Mouse (Mus musculus): ENCODE results near the gene Rbfox3. TPM values are rescaled to one million over a fixed set of nuclear protein-coding genes. Genes with fewer than 3 reads are reported as not detected.

Gene Rbfox3
- total and polyA plus RNA-seq, 3 experiments, result not detected

DNA sequence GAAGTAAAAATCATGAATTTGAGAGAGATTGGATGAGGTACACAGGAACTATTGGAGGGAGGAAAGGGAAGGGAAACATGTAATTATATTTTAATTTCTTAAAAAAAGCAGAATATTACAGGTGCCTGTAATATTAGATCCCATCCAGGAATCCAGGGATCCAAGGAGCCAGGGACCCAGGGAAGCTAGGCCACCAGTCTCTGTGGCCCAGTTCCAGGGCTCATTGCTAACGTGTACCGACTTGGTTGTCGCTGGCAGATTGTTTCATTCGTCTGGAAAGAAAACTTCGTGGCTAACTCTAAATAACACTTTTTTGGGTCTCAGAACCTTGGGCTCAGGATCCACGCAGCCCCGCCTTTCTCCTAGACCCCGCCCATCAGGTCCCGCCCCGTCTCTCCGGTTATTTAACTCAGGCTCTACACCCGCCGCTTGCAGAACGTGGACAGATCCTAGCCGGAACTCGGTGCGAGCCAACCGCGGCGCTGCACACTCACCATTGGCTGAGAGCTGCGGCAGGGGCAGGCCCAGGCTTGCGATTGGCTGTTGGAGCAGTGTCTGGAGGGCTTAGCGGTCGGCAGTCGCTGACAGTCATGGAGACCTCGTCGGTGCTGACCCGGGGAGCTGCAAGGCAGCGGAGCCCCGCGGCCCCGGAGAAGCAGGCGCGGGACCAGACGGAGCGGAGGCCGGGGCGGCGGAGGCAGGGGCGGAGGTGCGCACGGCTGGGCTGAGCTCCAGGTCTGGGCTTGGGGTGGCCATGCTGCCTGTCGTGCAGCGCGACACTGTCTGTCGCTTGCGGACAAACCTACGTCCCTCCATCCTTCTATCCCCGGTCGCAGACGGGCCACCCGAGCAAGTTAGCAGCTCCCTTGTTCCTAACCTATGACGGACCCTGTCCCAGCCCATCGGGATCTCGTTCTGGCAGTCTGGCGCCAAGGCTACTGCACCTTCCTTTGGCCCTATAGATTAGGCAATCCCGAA is 434.7 kb downstream of the Rbfox3 start, which contains the start of gene Engase (continued):
- TF ChIP-seq HCFC1 (IDR thresholded peaks at IDR 0.05; ENCODE audit: low read depth, low read length) (peak; percentile 68), POLR2AphosphoS2 (IDR thresholded peaks at IDR 0.05; ENCODE audit: low read depth, low read length) (peak; percentile 48; the same call in 1 of the 2 replicates), ZNF384 (IDR thresholded peaks at IDR 0.05; ENCODE audit: low read depth, low read length) (no peak), TBP (conservative IDR thresholded peaks at IDR 0.05; ENCODE audit: low read depth, low read length) (peak; percentile 70; the same call in 1 of the 2 replicates), RAD21 (IDR thresholded peaks at IDR 0.05; ENCODE audit: low read depth, low read length) (no peak), MYC (IDR thresholded peaks at IDR 0.05; ENCODE audit: low read depth, low read length) (peak; percentile 57; the same call in 1 of the 2 replicates), MEF2A (IDR thresholded peaks at IDR 0.05; ENCODE audit: borderline replicate concordance, low read depth, low read length) (no peak; the same call in 1 of the 2 replicates), ZMIZ1 (IDR thresholded peaks at IDR 0.05; ENCODE audit: low read depth, low read length) (peak; percentile 84), RCOR1 (conservative IDR thresholded peaks at IDR 0.05; ENCODE audit: low read depth, low read length) (no peak), CHD1 (IDR thresholded peaks at IDR 0.05; ENCODE audit: low read depth, low read length) (peak; percentile 58; the same call in 1 of the 2 replicates), EP300 (IDR thresholded peaks at IDR 0.05; ENCODE audit: low read length) (no peak), E2F4 (IDR thresholded peaks at IDR 0.05; ENCODE audit: insufficient replicate concordance, low read depth, low read length) (no peak), CTCF (conservative IDR thresholded peaks at IDR 0.05 in 1 of 2, IDR thresholded peaks at IDR 0.05 in 1 of 2; ENCODE audit: low read depth in 2 of 2, low read length in 2 of 2) (no peak), ELF1 (IDR thresholded peaks at IDR 0.05; ENCODE audit: low read depth, low read length) (peak; percentile 91), PAX5 (IDR thresholded peaks at IDR 0.05; ENCODE audit: low read length) (no peak), IRF4 (IDR thresholded peaks at IDR 0.05; ENCODE audit: low read depth, low read length) (peak; percentile 51; the same call in 1 of the 2 replicates)

DNA sequence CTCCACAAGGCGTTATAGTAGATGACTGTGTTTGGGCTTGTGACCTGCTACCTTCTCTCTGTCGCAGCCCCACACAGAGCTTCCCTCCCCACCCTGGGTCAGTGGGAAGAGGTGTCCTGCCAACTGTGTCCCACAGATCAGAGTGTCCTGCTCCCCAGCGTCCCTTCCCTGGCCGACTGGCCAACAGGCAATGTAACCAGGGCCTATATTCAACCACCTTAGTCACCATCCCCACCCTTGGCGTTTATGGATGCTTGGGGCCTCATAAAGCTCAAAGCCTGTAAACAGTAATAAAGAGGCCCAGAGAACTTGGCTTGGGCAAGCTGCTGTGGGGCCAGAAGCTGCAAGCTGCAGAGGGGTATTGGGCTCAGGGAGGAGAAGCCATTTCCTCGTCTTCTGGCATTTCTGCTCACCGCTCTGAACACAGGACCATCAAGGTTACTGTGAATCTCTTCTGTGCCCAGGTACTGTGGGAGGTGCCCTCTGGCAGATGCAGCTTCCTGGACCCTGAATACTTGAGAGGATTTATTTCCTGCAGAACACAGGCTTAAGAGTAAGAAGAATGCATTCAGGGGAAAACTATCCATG is 435.8 kb downstream of the Rbfox3 start:
- no peak for DNase-seq (ENCODE audit: extremely low read depth)
- H3K79me2 ChIP-seq (replicated peaks; ENCODE audit: control insufficient read depth, extremely low read depth, insufficient read depth, poor library complexity, severe bottlenecking), result no peaks in the 10 kb centered on the region
- H3K9ac ChIP-seq (ENCODE audit: insufficient read depth, low read depth), result no peak overlapping the region
- no peak overlapping the region for H3K27ac ChIP-seq (ENCODE audit: insufficient read depth, low read depth)
- H3K4me2 ChIP-seq (ENCODE audit: insufficient read depth, low read depth, poor library complexity, severe bottlenecking), result no peak overlapping the region
- TF ChIP-seq RAD21 (IDR thresholded peaks at IDR 0.05; ENCODE audit: low read depth, low read length) (no peak), MAX (IDR thresholded peaks at IDR 0.05; ENCODE audit: low read length) (no peak), HCFC1 (IDR thresholded peaks at IDR 0.05; ENCODE audit: low read depth, low read length) (no peak), ETS1 (conservative IDR thresholded peaks at IDR 0.05; ENCODE audit: low read depth, low read length) (no peak), ZC3H11A (IDR thresholded peaks at IDR 0.05; ENCODE audit: low read depth, low read length) (no peak), MAFK (IDR thresholded peaks at IDR 0.05; ENCODE audit: insufficient replicate concordance, low read length) (no peak), GABPA (IDR thresholded peaks at IDR 0.05; ENCODE audit: insufficient replicate concordance, low read depth, low read length) (no peak), E2F4 (IDR thresholded peaks at IDR 0.05; ENCODE audit: insufficient replicate concordance, low read depth, low read length) (no peak), JUND (conservative IDR thresholded peaks at IDR 0.05; ENCODE audit: low read depth, low read length) (no peak), MEF2A (IDR thresholded peaks at IDR 0.05; ENCODE audit: borderline replicate concordance, low read depth, low read length) (no peak)
- dilution Hi-C loops (cut with MboI; ENCODE audit: extremely low pct_ligation_motif_present, extremely low pct_unique_long_range_greater_than_20kb, low sequenced_read_pairs), result no loop called here
- no peak overlapping the region for H3K4me3 ChIP-seq (replicated peaks in 1 of 3; ENCODE audit: low read depth in 2 of 3, low read length in 2 of 3, poor library complexity in 1 of 3)
- peaks cover 0 to 11% of the 10 kb centered on the region in 2 experiments; a peak in 2 of 4 replicates for H3K4me1 ChIP-seq (ENCODE audit: control insufficient read depth in 1 of 2, insufficient read depth in 2 of 2)
- no peaks in the 10 kb centered on the region for H3K9me3 ChIP-seq (replicated peaks; ENCODE audit: low read length)
- in situ Hi-C loops (cut with MboI; ENCODE audit: low pct_ligation_motif_present, low pct_unique_long_range_greater_than_20kb, low sequenced_read_pairs), result no loop called here
- H3K27me3 ChIP-seq (replicated peaks), result peaks cover 46% of the 10 kb centered on the region
- peaks cover 0 to 14% of the 10 kb centered on the region in 2 experiments for H3K36me3 ChIP-seq (replicated peaks in 1 of 2; ENCODE audit: control insufficient read depth in 1 of 2, insufficient read depth in 1 of 2, low read length in 1 of 2)

All from CH12.LX (cell line).